Mouse (Mus musculus) forebrain, embryonic 12.5 days (tissue): ENCODE data around the gene Sult1e1. TPM values are rescaled to one million over a fixed set of nuclear protein-coding genes. Genes with fewer than 3 reads are reported as not detected.

Experiments used
- ATAC-seq: fragments of 200-750 bp; cut with Nextera tagmentation; 2 replicates; pipeline ENCODE4 v1.8.0; 2017; ENCODE audit warnings: moderate TSS enrichment; ENCODE audit not compliant: low FRiP score
- H3K27ac ChIP-seq: fragments of 300-500 bp; sonication (generic); 2 replicates; pipeline ENCODE4 v1.5.1; 2016; ENCODE audit warnings: mild to moderate bottlenecking
- H3K27me3 ChIP-seq: fragments of 300-500 bp; sonication (generic); 2 replicates; pipeline ENCODE4 v1.6.1; 2016; ENCODE audit warnings: mild to moderate bottlenecking
- H3K36me3 ChIP-seq: fragments of 300-500 bp; sonication (generic); replicated peaks from 2 replicates; pipeline ENCODE4 v1.6.1; 2016; ENCODE audit warnings: mild to moderate bottlenecking
- H3K4me1 ChIP-seq: fragments of 300-500 bp; sonication (generic); 2 replicates; pipeline ENCODE4 v1.6.1; 2016
- H3K4me2 ChIP-seq: fragments of 300-500 bp; sonication (generic); 2 replicates; pipeline ENCODE4 v1.6.1; 2016; ENCODE audit warnings: mild to moderate bottlenecking, moderate library complexity
- H3K4me3 ChIP-seq: fragments of 300-500 bp; sonication (generic); replicated peaks from 2 replicates; pipeline ENCODE4 v1.5.1; 2016; ENCODE audit warnings: mild to moderate bottlenecking
- H3K9ac ChIP-seq: fragments of 300-500 bp; sonication (generic); 2 replicates; pipeline ENCODE4 v1.6.1; 2016; ENCODE audit warnings: mild to moderate bottlenecking
- H3K9me3 ChIP-seq: fragments of 300-500 bp; sonication (generic); 2 replicates; pipeline ENCODE4 v1.6.1; 2016
- WGBS: fragments of 180-500 bp; shearing (Covaris S2); methylation state at CpG from one replicate; pipeline ENCODE4 v1.1.7; 2016; 5-methylcytosine and 5-hydroxymethylcytosine counted together
- polyA plus RNA-seq: library from polyadenylated mRNA; unstranded; fragments of >200 nt; fragmentation: Nextera tagmentation; extraction: Ambion mirVana; gene quantifications from 2 replicates; pipeline ENCODE4 v1.2.1, GENCODE M21; 2016

Gene Sult1e1
- polyA plus RNA-seq = 3.0 and 7.4 TPM in 2 replicates

DNA sequence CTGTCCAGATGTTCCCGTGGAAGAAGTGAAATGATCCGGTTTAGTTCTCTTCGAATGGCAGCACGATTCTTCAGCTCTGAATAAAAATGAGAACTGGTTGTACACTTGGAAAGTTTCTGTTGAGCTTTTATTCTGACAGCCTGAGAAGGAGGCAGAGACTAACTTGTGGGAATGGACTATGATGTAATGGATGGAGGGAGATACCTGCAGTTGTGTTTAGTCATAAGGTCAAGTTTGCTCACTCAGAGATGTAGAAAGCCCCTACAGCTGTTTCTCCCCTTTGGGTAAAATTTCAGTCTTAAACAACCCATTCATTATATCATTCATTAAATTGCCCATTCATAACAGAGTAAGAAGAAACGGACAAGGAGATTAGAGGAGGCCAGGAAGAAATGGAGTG, at the start of gene Sult1e1:
Gene Sult1e1 (minus strand): TSS at position 101 of the 400 bp plus-strand sequence.
- ATAC-seq = no peak
- 73% methylated on average over 5 of the region's 5 CpGs for WGBS
- Histone ChIP-seq H3K4me3 (no peak within 1 kb of the TSS), H3K9ac (no peak within 1 kb of the TSS), H3K36me3 (no peaks in the 10 kb centered on the region), H3K27me3 (no peaks in the 10 kb centered on the region), H3K4me1 (no peaks in the 10 kb centered on the region; the same call in 1 of the 2 replicates), H3K4me2 (no peak within 1 kb of the TSS), H3K9me3 (no peaks in the 10 kb centered on the region), H3K27ac (no peak within 1 kb of the TSS)

DNA sequence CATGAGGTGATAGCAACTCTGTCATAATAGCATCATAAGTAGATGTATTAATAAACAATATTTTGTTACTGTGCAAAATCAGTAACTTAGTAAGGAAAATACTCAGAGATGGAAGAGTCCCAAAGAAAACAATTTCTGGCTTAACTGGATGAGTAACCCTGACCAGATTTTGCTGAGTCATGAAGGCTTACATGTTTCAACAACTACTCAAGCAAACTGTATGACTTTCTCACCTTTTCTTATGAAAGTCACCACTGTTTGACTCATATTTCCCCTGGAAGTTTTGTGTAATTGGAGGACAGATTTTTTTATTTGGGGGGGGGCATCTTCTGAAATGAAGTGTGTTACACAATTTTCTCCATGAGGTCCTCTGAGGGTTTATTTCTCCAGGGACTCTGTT, 31.3 kb upstream of the Sult1e1 start:
- no peak for ATAC-seq
- no peak overlapping the region for H3K4me2 ChIP-seq
- H3K9me3 ChIP-seq = no peaks in the 10 kb centered on the region
- no peak overlapping the region for H3K4me3 ChIP-seq
- no peak overlapping the region for H3K27ac ChIP-seq
- H3K27me3 ChIP-seq = no peaks in the 10 kb centered on the region
- no peaks in the 10 kb centered on the region for H3K4me1 ChIP-seq
- H3K9ac ChIP-seq = no peak overlapping the region
- H3K36me3 ChIP-seq = no peaks in the 10 kb centered on the region

DNA sequence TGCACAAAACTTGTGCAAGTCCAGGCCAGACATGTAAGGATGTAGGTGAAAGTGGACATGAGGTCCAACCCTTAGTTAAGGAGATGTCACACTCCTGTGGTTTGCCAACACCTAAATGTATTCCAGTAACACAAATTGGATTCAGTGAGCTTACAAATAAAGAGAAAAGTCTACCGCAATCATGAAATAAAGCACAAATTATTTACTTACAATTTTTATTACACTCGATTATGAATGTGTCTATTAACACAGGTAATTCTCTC, 23.7 kb upstream of the Sult1e1 start:
- H3K4me3 ChIP-seq = no peak overlapping the region
- H3K27ac ChIP-seq = no peak overlapping the region
- no peaks in the 10 kb centered on the region for H3K9me3 ChIP-seq
- H3K36me3 ChIP-seq = no peaks in the 10 kb centered on the region
- WGBS = 93% methylated on average over 2 of the region's 2 CpGs
- H3K9ac ChIP-seq = no peak overlapping the region
- H3K4me1 ChIP-seq = no peaks in the 10 kb centered on the region
- no peaks in the 10 kb centered on the region for H3K27me3 ChIP-seq
- H3K4me2 ChIP-seq = no peak overlapping the region
- ATAC-seq = no peak

DNA sequence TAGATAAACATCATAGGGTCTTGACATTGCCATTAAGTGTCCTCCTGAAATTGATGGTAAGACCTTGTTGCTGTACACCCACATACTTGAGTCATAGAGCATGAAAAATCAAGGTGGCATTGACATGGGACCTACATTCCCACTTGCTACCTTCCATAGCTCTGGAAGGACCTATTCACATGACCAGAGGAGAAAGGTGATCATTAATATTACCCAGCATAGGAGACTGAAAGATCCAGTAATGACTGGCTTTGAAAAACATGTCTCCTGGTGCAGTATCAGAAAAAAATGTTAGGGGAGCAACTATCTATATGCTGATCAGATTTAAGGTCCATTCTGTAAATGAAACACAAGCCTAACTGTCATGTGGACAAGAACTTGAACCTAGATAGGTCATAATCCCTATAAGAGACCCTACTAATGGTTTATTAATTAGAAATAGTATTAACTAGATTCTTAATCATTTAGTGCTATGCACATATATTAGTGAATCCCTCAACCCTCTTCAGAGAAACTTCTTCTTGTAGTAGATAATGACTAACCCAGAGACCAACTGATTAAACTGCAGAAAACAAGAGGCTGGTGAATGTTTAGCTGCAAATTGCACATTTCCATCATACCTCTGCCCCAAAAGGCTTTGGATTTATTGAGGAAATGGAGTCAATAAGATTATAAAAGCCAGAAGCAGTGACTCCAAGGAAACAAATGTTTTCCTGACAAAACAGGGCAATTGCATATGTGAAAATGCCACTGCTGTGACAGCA, 23.2 kb upstream of the Sult1e1 start:
- ATAC-seq = no peak
- no peak overlapping the region for H3K4me3 ChIP-seq
- no peak overlapping the region for H3K27ac ChIP-seq
- no peak overlapping the region for H3K9ac ChIP-seq
- H3K4me1 ChIP-seq = no peaks in the 10 kb centered on the region
- no peak overlapping the region for H3K4me2 ChIP-seq
- no peaks in the 10 kb centered on the region for H3K27me3 ChIP-seq
- no peaks in the 10 kb centered on the region for H3K9me3 ChIP-seq
- no peaks in the 10 kb centered on the region for H3K36me3 ChIP-seq

DNA sequence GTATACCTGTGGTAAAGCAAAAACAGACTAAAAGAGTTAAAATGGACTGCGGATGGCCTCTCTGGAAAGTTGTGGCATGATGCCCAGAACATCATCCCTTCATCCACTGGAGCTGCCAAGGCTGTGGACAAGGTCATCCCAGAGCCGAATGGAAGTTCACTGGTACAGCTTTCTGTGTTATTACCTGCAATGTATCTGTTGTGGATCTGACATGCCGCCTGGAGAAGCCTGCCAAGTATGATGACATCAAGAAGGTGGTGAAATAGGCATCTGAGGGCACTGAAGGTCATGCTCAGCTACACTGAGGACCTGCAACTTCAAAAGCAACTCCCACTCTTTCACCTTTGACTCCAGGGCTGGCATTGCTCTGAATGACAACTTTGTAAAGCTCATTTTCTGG, 9.6 kb upstream of the Sult1e1 start:
- Histone ChIP-seq H3K4me3 (no peak overlapping the region), H3K4me2 (no peak overlapping the region), H3K36me3 (no peaks in the 10 kb centered on the region), H3K9me3 (no peaks in the 10 kb centered on the region), H3K9ac (no peak overlapping the region), H3K4me1 (no peaks in the 10 kb centered on the region), H3K27me3 (no peaks in the 10 kb centered on the region), H3K27ac (no peak overlapping the region)
- WGBS = 78% methylated on average over 3 of the region's 3 CpGs
- ATAC-seq = no peak

DNA sequence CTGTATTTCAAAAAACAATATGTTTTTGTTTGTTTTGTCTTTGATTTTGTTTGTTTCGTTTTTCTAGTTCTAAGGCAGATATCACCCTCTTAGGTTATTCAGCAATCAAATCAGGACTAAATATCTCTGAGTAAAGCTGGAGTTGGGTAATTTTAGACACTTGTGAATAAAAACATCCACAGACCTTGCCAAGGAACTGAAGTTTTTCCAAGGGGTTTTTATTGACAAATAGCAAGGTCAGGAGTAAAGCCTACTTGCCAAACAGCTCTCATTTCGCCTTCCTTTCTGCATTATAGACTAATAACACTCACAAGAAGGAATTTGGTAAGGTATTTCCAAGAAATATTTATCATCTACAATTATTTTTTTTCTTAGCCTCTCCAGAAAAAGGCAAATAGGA, 6.5 kb upstream of the Sult1e1 start:
- Histone ChIP-seq H3K27ac (no peak overlapping the region), H3K4me1 (no peaks in the 10 kb centered on the region), H3K9me3 (no peaks in the 10 kb centered on the region), H3K4me3 (no peak overlapping the region), H3K27me3 (no peaks in the 10 kb centered on the region), H3K9ac (no peak overlapping the region), H3K36me3 (no peaks in the 10 kb centered on the region), H3K4me2 (no peak overlapping the region)
- no peak for ATAC-seq
- 80% methylated on average over 2 of the region's 2 CpGs for WGBS

DNA sequence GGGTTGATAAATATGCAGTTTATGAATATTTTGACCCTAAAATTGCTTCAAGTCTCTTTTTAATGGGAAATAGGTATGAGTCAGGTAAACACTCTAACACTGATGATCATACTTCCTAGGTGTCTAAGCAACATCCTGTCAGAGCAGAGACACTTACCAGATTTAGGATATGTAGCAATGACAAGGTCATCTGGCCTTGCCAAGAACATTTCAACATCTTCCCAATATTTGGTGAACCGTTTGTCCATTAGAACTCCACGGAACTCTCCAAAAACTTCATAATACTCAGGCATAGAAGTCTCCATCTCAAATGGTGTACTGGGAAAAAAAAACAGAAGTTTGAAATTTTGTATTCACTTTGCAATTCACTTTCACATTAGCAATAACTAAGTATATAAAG, 1.5 kb downstream of the Sult1e1 start:
- H3K4me1 ChIP-seq = no peaks in the 10 kb centered on the region; the same call in 1 of the 2 replicates
- no peaks in the 10 kb centered on the region for H3K27me3 ChIP-seq
- H3K9ac ChIP-seq = no peak overlapping the region
- H3K9me3 ChIP-seq = no peaks in the 10 kb centered on the region
- 91% methylated on average over 2 of the region's 2 CpGs for WGBS
- no peak overlapping the region for H3K27ac ChIP-seq
- H3K36me3 ChIP-seq = no peaks in the 10 kb centered on the region
- H3K4me3 ChIP-seq = no peak overlapping the region
- H3K4me2 ChIP-seq = no peak overlapping the region
- ATAC-seq = no peak

DNA sequence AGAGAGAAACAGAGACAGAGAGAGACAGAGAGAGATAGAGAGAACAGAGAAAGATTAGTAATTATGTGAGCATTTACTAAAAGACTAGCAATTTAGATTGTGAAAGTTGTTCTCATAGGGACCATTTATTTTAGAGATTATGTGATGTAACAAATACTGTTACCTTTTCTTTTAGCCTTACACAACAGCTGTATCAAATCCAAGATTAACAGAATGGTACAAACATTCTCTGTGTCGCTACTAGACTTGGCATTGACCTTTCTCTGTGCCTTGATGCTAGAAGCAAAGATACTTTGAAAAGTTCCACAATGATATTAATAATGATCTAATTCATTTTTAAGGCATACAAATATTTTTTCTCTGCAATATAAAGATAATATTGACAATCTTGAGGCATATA, 11.0 kb downstream of the Sult1e1 start:
- no peaks in the 10 kb centered on the region for H3K36me3 ChIP-seq
- no peak overlapping the region for H3K27ac ChIP-seq
- no peaks in the 10 kb centered on the region for H3K9me3 ChIP-seq
- no peak overlapping the region for H3K4me3 ChIP-seq
- H3K9ac ChIP-seq = no peak overlapping the region
- no peak overlapping the region for H3K4me2 ChIP-seq
- H3K4me1 ChIP-seq = no peaks in the 10 kb centered on the region
- ATAC-seq = no peak
- no peaks in the 10 kb centered on the region for H3K27me3 ChIP-seq
- WGBS = 84% methylated on average over 1 of the region's 1 CpGs

DNA sequence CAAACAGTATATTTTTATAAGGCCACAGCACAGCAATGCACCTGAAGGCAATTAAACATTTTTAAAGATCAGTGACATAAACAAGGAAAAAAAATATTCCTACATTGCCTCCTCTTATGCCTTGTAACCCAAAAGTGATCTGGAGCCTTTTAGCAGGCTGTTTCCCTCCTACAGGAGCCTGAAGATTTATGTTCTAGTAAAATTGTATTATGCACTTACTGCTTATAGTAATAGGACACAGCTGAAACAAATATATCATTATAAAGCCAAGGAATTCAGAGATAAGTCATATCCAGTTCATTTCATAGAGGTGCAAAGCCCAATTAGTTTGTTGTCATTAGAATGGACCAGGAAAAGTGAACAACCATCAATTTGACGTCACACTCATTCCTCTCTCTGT, 17.2 kb downstream of the Sult1e1 start:
- Histone ChIP-seq H3K4me1 (no peaks in the 10 kb centered on the region), H3K36me3 (no peaks in the 10 kb centered on the region), H3K9ac (no peak overlapping the region), H3K27me3 (no peaks in the 10 kb centered on the region), H3K4me3 (no peak overlapping the region), H3K4me2 (no peak overlapping the region), H3K27ac (no peak overlapping the region), H3K9me3 (no peaks in the 10 kb centered on the region)
- 87% methylated on average over 1 of the region's 1 CpGs for WGBS
- no peak for ATAC-seq

DNA sequence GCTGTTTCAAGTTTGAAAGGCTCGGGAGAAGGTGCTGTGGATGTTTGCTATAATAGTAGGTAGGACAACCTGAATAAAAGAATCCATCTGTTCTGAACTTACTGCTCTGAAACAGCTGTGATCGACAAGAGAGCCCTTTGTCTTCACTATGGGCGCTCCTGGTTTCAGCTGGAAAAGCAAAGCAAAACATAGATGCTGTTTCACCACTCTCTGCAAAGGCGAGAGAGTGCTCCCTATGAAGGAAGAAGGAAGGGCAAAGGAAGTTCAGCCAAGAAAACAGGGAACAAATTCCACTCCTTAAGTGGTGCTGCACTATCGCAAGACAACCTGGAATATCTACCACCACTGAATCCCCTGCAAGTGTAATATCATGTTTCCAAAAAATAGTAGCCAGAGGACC, 17.9 kb downstream of the Sult1e1 start:
- ATAC-seq = no peak
- WGBS = 61% methylated on average over 5 of the region's 5 CpGs
- Histone ChIP-seq H3K4me1 (no peaks in the 10 kb centered on the region), H3K9ac (no peak overlapping the region), H3K27ac (no peak overlapping the region), H3K4me3 (no peak overlapping the region), H3K27me3 (no peaks in the 10 kb centered on the region), H3K9me3 (no peaks in the 10 kb centered on the region), H3K36me3 (no peaks in the 10 kb centered on the region), H3K4me2 (no peak overlapping the region)

DNA sequence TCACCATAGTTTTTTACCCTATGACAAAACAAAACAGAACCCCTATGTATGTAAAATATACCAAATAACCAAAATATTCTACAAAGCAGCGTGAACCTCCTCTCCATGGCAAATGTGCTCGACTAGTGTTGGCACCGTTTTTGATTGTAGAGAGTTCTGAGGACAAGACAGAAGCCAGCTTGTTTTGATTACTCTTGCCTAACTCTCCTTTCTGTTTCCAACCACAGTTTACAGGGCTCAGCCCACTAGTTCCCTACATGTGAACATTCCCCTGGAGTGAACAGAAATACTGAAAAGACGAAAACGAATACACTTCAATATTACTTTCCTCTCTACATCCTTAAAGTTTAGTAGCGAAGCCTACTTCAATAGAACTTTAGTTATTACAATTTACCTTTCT, 18.6 kb downstream of the Sult1e1 start:
- WGBS = 86% methylated on average over 6 of the region's 6 CpGs
- H3K4me2 ChIP-seq = no peak overlapping the region
- H3K27me3 ChIP-seq = no peaks in the 10 kb centered on the region
- H3K4me3 ChIP-seq = no peak overlapping the region
- no peak overlapping the region for H3K9ac ChIP-seq
- no peak for ATAC-seq
- no peak overlapping the region for H3K27ac ChIP-seq
- H3K4me1 ChIP-seq = no peaks in the 10 kb centered on the region
- H3K9me3 ChIP-seq = no peaks in the 10 kb centered on the region
- H3K36me3 ChIP-seq = no peaks in the 10 kb centered on the region

DNA sequence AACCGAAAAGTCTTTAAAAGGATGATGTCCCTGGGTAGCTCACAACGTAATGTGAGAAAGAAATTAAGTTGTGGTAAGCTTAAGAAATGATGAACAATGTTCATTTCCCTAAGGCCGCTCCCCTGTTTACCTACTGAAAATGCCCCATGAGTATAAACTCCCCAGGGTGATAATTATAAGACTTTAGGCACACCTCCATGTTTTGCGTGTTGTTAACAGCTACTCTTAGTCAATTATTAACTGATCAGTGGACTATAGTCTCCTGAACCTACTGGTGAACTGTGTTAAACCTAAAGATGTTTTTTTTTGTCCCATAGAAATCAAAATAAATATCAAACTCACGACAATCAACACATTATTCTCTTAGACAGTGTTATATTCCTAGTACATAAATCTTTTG, 22.5 kb downstream of the Sult1e1 start, which contains the start of gene Sult1d1:
Gene Sult1d1 (minus strand): TSS at position 183 of the 400 bp plus-strand sequence.
- no peaks in the 10 kb centered on the region for H3K27me3 ChIP-seq
- H3K9ac ChIP-seq = no peak within 1 kb of the TSS
- 87% methylated on average over 5 of the region's 5 CpGs for WGBS
- H3K4me3 ChIP-seq = no peak within 1 kb of the TSS
- no peak within 1 kb of the TSS for H3K27ac ChIP-seq
- H3K4me1 ChIP-seq = no peaks in the 10 kb centered on the region
- no peak within 1 kb of the TSS for H3K4me2 ChIP-seq
- ATAC-seq = no peak
- H3K36me3 ChIP-seq = no peaks in the 10 kb centered on the region
- no peaks in the 10 kb centered on the region for H3K9me3 ChIP-seq

DNA sequence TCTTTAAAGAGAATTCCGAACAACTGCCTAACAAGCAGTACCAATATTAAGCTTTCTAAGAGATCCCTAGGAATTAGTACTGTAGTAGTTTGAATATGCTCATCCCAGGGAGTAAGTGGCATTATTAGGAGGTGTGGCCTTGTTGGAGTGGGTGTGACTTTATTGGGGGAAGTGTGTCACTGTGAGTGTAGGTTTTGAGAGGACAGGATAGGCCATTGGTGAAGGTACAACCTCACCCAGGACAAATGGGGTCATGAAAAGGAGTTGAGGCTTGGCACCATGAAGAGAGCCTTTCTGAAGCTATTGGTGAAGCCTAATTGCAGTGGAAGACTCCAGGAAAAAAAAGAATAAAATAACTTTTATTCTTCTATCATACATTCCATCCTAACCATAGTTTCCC, 24.1 kb downstream of the Sult1e1 start:
- H3K27ac ChIP-seq = no peak overlapping the region
- no peak overlapping the region for H3K4me3 ChIP-seq
- H3K4me2 ChIP-seq = no peak overlapping the region
- H3K4me1 ChIP-seq = no peaks in the 10 kb centered on the region
- WGBS = 90% methylated on average over 1 of the region's 1 CpGs
- H3K27me3 ChIP-seq = no peaks in the 10 kb centered on the region
- H3K36me3 ChIP-seq = no peaks in the 10 kb centered on the region
- no peaks in the 10 kb centered on the region for H3K9me3 ChIP-seq
- ATAC-seq = no peak
- H3K9ac ChIP-seq = no peak overlapping the region
